Mouse (Mus musculus) subcutaneous adipose tissue, adult 2 months (tissue): ENCODE measurements around the gene Gemin4. TPM values are rescaled to one million over a fixed set of nuclear protein-coding genes. Genes with fewer than 3 reads are reported as not detected.

Experiments
- polyA plus RNA-seq: library from polyadenylated mRNA; depleted of rRNA; stranded (reverse); fragments of >200 nt; gene quantifications from 2 replicates; pipeline ENCODE4 v1.2.3, GENCODE M21; 2012; ENCODE audit warnings: low replicate concordance; rRNA removed

The Gemin4 gene
- polyA plus RNA-seq, result 6.1 and 16.4 TPM in 2 replicates

DNA sequence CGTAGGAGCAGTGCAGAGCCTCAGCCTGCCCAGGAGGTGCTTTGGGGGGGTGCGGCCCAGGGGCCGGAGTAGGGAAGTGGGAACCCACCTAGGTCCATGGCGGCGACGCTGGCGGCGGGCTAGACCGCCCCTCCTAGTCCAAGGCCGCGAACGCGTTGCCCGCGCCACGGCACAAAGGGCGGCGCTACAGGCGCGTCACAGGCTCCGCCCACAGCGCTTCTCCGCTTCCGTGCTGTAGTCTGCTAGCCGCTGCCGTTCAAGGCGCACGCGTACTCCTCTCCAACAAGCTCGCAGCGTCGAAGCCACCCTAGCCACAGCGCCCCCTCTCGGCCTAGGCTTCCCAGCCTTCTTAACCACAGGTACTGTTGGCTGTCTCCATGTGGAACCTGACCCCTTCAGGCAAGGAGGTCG lies at the start of gene Gemin4, which contains the start of gene Dbil5:
Gemin4 (minus strand) TSS at position 275 of the 411 bp plus-strand sequence.
Dbil5 (plus strand) TSS at position 219 of the 411 bp plus-strand sequence.

DNA sequence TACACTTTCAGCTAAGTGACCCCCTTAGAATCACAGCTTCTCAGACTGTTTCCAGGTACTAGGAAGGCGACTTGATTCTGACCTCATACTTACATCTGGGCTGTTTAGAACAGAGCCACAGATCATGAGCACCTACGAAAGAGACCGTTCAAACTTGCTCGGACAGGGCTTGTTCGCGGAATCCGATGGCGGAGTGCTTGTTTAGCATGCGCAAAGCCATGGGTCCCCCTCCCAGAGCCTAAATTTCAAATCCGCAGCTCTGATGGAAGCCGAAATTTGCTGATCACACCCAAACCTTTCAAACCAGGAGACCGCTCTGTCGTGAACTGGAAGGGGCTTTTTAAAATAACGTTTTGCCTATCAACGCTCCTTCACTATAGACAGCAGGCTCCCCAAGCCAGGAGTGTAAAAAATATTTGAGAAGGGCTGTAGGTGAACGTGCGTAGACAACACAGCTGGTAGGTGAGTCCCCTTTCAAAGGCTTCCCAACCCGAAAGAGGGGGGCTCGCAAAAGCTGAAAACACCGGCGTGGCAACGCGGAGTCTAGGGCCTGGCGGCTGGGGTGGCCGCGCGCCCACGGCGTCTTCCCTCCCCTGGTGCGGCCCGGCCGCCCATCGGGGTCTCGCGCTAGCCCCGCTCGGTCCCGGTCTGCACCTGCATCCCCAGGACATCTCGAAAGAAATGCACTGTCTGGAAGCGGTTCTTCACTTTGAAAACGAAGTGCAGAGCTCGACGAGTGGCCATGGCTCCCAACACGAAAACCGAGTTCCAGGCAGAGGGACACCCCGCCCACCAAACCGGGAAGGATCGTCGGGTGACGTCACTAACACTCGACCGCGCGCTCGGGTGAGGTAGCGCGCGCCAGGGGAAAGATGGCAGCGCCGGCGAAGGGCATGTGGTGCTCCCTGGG lies 25.7 kb upstream of the Gemin4 start, which contains the start of the genes Mrm3 and Glod4:
Mrm3 (plus strand) TSS at position 815 of the 910 bp plus-strand sequence.
Glod4 (minus strand) TSS at position 825 of the 910 bp plus-strand sequence.

DNA sequence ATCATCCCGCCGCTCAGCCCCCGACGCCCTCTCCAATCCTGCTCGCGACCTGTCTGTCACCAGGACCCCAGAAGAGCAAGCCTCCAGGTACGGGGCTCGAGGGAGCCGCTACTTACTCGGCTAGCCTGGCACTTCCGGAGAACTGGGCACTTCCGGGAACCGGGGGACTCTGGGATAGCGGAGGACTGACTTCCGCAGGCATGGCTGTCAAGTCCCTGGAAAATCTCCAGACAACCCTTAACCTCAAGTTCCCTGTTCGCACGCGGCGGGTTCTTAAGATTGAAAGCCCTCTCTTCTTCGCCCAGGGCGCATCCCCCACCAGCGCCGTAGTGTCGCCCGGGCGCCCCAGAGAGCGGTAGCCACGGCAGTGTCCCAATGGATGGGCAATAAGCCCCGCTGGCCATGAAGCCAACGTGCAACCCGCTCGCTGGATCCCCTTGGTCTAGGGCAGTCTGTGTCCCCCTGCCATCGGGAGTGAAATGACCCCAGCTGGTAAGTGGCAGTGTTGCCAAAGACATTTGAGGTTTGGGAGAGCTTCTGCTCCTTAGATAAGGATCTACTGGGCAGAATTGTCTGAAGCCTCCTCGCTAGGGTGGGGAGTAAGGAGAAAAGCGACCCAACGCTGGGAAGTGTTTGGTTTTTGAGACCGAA lies 37.8 kb downstream of the Gemin4 start, which contains the start of the genes Vps53 and Fam57a:
Vps53 (minus strand) TSS at position 153 of the 651 bp plus-strand sequence.
Fam57a (plus strand) TSS at position 177 of the 651 bp plus-strand sequence.

Other genes starting within 250 kb of the Gemin4 start
- gene 1700016K19Rik, start 217.8 kb downstream of the Gemin4 start, polyA plus RNA-seq, result 0.18 TPM in 1 of 2 replicates, not detected in the other
- 38.9 and 88.7 TPM in 2 replicates for gene Rflnb, start 189.9 kb downstream of the Gemin4 start, polyA plus RNA-seq
- 30.9 and 34.8 TPM in 2 replicates for gene Vps53, start 38.0 kb downstream of the Gemin4 start, polyA plus RNA-seq
- gene Fam57a, start 38.0 kb downstream of the Gemin4 start, polyA plus RNA-seq, result 13.5 and 32.9 TPM in 2 replicates
- gene Dbil5, start 56 bp downstream of the Gemin4 start, polyA plus RNA-seq, result 0.35 and 1.4 TPM in 2 replicates
- 10.0 and 10.2 TPM in 2 replicates for gene Mrm3, start 26.1 kb upstream of the Gemin4 start, polyA plus RNA-seq
- gene Glod4, start 26.1 kb upstream of the Gemin4 start, polyA plus RNA-seq, result 13.7 and 14.2 TPM in 2 replicates
- 13.5 and 54.3 TPM in 2 replicates for gene Nxn, start 181.5 kb upstream of the Gemin4 start, polyA plus RNA-seq
- 12.5 and 14.8 TPM in 2 replicates for gene Timm22, start 189.3 kb upstream of the Gemin4 start, polyA plus RNA-seq